Mouse (Mus musculus) urinary bladder, adult 2 months (tissue): ENCODE data around the gene Pla2g16. TPM values are rescaled to one million over a fixed set of nuclear protein-coding genes. Genes with fewer than 3 reads are reported as not detected.

Experiments used
- DNase-seq: peaks from one replicate; pipeline ENCODE4 v3.0.0; 2022; ENCODE audit warnings: low spot score
- polyA plus RNA-seq: library from polyadenylated mRNA; depleted of rRNA; stranded (reverse); fragments of >200 nt; gene quantifications from 2 replicates; pipeline ENCODE4 v1.2.3, GENCODE M21; 2012; rRNA removed

Gene Pla2g16
- 41.3 and 43.5 TPM in 2 replicates for polyA plus RNA-seq

DNA sequence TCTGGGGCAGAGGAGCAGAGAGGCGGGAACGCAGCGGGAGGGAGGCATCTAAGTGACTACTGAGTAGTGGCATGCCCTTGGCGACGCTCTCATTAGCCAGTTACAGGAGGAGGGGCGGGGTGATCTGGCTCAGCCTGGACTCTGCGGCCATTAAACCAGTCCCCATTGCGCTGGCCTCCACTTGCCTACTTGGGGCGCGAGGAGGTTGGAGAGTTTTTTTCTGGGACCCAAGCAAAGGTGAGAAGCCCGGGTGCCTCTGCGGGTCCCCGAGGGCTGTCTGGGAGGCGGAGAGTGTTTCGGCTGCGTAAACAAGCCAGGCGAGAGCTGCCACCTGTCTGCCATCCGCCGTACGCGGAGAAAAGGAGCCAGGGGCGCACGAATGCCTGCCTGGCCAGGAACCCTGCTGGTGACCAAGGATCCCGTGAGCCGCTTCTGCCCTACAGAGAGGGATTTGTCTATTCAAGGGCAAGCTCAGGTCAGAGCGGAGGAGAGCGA lies at the start of gene Pla2g16:
TSS of gene Pla2g16 (plus strand) at position 132 of the 495 bp plus-strand sequence.
- DNase-seq: peak; percentile 65

DNA sequence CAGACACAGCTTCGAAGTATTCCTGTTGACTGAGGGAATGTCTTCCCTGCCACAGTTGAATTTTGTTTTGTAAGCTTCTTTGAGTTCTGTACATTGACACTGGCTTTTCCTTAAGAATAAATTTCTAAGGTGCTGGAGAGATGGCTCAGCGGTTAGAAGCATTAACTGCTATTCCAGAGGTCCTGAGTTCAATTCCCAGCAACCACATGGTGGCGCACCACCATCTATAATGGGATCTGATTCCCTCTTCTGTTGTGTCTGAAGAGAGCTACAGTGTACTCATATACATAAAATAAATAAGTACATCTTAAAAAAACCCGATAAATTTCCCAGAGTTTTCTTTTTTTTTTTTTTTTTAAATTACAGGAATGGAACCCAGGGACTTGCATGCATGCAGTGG lies 49.2 kb upstream of the Pla2g16 start:
- no peak for DNase-seq

- no peak for DNase-seq
Measured at GRCm38 (mm10) chr19:7516437-7516836, 40.8 kb upstream of the Pla2g16 start.

DNA sequence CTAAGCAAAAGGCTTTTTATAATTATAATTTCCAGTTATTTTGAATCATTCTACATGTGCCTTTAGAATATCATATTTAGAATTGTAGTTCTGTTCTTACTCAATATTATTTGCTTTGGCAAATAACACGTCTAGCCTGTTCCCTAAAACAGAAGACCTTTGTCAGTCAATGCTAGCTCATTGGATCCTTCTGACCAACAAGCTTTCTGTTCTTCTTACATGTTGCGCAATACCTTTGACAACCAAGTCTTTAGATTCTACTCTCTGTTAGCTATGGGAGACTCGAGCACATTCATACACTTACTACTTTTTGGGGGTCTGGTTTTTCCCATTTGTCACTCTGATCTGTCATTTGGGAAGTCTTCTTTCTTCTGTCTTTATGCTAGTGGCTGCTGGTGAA lies 35.6 kb upstream of the Pla2g16 start:
- DNase-seq: no peak

GRCm38 (mm10) chr19:7522856-7523255 lies 34.4 kb upstream of the Pla2g16 start:
- no peak for DNase-seq

- DNase-seq: no peak
Measured at GRCm38 (mm10) chr19:7523292-7523691, 34.0 kb upstream of the Pla2g16 start.

DNA sequence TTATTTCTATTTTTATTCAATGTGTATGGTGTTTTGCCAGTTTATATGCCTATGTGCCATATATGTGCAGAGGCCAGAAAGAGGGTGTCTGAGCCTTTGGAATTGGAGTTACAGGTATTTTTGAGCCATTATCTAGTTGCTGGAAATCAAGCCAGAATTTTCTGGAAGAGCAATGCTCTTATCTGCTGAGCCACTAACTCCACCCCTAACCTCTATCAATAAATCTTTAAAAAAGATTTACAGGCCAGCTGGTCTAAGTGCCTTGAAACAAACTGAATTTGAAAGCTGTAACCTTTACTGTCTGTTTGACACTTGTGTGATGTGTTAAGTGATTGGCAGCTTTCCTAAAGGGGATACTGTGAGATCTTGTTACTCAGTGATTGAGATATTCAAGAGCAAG lies 33.5 kb upstream of the Pla2g16 start:
- DNase-seq: no peak

DNA sequence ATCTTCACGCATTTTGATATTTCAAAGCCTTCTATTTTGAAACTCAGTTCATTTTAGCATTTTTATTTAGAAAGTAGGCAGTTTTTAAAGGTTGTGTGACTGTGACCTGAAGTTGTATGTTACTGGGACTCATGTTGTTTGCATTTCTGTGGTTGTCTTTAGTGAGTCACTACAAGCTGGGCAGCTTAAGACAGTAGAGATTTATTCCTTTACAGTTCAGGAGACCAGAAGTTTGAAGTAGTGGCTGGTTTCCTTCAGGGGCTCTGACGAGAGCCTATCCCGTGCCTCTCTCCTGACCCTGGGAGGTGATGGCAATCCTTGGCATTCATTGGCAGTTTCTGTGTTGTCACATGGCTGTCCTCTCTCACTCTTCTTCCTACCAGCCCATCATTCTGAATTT lies 32.4 kb upstream of the Pla2g16 start:
- no peak for DNase-seq

DNA sequence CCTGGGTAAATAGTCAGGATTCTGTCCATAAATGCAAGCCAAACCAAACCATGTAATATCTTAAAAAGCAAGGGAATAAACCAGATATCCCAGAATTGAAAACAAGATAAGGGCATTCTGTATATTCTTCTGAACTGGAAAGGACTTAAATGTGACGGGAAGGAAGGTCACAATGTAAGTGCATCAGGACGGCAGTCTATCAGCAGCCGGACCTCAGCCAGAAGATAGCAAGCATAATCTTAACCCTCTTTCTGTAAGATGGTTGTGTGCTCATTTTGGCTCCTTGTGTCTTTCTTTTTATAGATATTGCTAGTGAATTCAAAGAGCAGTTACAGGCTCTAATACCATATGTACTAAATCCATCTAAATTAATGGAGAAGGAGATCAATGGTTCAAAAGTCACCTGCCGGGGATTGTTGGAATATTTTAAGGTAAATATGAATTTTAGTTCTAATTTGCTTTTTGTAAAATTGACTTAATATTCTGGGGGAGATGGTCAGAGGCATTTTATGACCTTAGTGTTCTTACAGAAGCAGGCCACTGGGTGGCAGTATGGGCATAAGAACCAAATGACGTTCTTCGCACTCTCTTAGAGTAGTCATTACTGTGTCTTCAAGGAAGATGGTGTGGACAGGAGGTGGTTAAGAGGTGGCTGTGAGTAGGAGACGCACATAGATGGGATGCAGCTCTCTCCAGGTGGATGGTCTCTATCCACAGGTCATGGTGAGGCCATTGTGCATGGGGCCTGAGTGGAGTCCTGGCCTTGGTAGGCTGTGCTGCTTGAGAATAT lies 28.4 kb upstream of the Pla2g16 start:
- DNase-seq: no peak

- DNase-seq: no peak
Measured at GRCm38 (mm10) chr19:7531906-7532305, 25.4 kb upstream of the Pla2g16 start.

- no peak for DNase-seq
Measured at GRCm38 (mm10) chr19:7533891-7534290, 23.4 kb upstream of the Pla2g16 start.

DNA sequence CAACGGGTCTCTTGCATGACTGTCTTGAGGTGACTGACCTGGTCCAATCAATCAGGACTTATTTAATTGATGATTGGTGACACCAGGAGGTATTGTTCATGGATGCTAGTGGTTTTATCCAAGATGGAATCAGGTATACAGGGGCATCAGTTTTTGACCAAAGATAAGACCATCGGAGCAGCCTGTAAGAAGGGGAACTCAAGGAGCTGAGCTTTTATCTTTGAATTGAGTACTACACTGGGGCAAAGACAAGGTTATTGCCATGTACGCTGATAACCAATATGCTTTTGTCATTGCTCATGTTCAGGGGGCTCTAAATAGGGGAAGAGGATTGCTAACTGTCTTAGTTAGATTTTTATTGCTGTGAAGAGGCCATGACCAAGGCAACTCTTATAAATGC lies 8.3 kb upstream of the Pla2g16 start:
- DNase-seq: no peak

- no peak for DNase-seq
Measured at GRCm38 (mm10) chr19:7551550-7552300, 5.5 kb upstream of the Pla2g16 start.

DNA sequence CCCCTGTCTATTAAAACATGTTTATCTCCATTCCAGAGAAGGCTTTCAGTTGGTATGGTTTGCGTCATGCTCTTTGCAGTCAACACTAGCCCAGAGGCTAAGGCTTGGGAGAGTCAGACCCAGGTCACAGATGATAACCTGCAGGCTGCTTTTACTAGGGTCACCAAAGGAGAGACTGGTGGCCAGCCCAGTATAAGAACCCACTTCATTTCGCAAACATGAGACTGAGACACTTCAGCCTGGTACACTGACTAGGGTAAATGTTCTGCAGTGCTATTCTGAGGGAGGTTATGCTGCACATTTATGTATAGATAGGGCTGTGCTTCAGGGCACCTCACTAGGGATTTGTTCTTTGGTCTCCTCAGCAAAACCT lies 5.0 kb upstream of the Pla2g16 start:
- DNase-seq: no peak

GRCm38 (mm10) chr19:7553441-7553840 lies 3.8 kb upstream of the Pla2g16 start:
- no peak for DNase-seq

DNA sequence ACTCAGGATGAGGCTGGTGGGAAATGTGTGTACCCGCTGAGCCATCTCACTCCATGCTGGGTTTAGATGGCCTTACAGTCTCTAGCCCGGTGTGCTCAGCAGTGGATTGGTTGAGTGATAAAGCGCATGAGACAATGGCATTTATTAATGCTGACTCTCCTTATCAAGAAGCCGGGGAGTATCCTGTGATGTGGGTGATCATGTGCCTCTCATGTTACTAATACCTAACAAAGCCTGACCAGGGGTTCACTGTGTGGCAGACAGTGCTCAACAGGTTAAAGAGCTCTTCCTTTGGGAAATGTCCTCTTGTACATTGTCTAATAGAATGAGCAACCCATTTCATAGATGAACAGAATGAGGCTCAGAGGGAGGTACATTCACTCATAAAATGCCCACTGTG lies 2.4 kb upstream of the Pla2g16 start:
- DNase-seq: no peak

GRCm38 (mm10) chr19:7556641-7557040 lies 618 bp upstream of the Pla2g16 start:
- DNase-seq: no peak

DNA sequence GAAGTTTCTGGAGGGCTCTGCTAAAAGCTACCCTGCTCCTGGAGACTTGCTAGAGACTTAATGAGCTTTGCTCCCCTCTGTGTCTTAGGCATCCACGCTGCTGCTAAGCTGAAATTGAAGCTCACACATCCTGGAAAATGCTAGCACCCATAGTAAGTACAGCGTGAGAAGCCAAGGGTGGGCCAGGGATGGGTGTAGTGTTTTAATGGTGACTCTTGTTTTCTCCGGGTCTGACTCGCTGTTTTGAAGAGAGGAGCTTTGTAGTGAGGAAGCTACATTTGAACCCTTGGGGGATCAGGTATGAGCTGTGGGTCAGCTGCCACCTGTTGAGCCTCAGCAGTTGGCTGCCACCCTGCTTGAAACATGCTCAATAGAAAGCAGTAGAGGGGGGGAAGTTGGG lies 585 bp downstream of the Pla2g16 start:
- no peak for DNase-seq

DNA sequence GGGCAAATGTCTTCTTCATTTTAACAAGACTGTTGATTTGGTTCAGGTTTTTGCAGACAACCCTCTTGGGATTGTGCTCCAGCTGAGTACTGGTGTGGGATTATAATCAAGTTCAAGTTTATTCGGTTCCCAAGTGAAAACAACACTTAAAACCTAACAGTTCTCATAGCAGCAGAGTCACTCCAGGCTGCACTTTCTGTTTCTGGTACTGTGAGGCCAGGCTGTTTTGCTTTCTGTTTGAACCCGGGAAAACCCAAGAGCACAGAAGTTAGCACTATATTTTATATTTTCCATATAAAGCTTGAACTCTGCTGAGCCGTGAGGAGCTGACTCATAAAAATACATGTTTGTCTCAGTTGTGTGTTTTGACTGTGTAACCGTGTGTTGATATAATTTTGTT lies 1.4 kb downstream of the Pla2g16 start:
- no peak for DNase-seq

DNA sequence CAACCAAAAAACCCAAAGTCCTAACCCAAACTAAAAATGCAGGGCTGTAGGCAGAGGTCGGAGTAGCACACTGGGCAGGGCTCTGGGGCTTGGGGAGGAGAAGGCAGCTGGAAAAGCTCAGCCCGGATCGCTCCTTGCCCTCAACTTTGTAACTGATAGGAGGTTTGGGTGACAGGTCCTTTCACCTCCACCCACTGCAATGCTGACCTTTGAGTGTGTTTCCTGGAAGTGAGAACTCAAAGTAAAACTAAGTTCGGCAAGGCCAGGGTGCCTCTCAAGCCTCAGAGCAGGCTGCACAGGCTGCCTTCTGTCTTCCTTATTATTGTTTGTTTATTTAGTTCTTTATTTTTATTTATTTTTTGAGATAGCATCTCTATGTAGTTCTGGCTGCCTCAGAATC lies 2.7 kb downstream of the Pla2g16 start:
- no peak for DNase-seq

DNA sequence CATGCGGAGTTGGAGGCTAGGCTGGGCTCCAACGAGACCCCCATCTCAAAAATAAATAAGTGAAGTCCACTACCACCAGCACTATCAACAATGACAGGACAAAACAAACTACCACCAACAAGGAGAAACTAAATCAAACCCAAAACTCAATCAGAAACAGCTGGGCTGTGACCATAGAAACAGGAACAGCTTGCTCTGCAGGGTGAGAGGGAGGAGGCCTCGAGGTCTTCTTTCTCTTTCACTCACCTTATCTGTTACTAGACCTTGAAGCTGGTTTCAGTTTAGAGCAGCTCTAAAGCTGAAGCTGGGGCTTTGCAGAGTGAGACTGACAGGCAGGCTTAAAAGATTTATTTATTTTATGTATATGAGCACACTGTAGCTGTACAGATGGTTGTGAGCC lies 4.2 kb downstream of the Pla2g16 start:
- DNase-seq: no peak

DNA sequence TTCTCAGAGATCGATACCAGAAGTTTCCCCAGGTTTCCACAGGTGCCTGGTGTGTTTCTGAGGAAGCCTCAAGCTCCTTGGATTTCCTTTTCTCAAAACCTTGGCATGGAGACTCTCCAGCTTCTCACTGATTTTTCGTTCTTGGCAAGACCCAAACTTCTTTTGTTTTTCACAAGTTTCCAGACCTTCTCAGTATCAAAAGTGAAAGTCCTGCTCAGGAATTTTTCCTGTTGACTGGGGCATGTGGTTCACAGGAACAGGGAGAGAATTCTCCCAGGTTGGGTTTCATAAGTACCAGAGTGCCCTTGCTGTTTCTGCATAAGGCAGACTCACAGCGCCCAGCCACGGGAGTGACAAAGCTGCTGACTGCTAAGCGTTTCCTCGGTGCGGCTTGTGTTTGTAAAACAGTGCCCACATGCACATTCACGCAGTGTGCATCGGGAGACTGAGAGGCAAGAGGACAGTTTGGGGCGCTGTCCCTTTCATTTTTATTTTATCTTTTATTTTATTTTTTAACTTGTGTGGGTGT lies 5.4 kb downstream of the Pla2g16 start:
- DNase-seq: no peak

DNA sequence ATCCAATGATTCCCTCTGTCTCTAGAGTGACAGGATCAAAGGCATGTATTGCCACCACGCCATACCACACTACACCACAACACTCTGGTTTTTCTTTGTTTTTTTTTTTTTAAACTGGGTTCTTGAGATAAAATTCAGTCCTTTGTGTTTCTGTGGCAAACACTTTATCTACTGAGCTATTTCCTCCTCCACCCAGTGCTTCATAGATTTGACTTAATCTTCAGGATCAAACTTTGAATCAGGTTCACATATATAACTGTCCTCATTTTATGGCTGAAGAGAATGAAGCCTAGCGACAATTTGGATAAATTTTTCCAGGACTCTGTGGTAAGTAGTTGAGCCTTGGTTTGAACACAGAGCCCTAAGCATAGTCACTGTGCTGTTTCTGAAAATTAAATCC lies 6.4 kb downstream of the Pla2g16 start:
- DNase-seq: no peak
